Mouse (Mus musculus): ENCODE data around the gene Olah. TPM values are rescaled to one million over a fixed set of nuclear protein-coding genes. Genes with fewer than 3 reads are reported as not detected.
A peak's percentile ranks its signal among the peaks of the same experiment; 100 is the strongest.
"Not testable (repeated sequence)": the region's sequence is repeated elsewhere in the genome, so short reads cannot be mapped to it uniquely, and the experiment has no call there.

Gene Olah
- polyA plus RNA-seq (2016; fragmentation: Nextera tagmentation; extraction: Ambion mirVana) = not detected in 2 replicates

DNA sequence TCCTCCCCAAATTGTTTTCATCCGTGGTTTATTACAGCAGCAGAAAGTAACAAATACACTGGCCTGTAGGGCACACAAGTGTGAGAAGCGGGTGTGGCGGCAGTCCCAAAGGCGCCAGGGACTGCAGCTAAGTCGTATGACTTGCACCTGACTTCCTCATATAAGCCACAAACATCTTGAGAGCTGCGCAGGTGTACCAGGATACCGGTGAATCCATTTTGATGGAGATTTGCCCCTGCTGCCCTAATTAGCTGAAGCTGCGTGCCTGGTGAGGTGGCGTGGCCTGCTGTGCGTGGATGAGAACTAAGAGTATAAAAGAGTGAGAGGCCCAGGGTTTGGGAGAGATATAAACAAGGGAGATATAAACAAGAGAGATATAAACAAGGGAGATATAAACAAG, at the start of gene Olah:
Gene Olah (minus strand): TSS at position 101 of the 400 bp plus-strand sequence.
- H3K9me3 ChIP-seq; H3K27ac ChIP-seq; H3K4me1 ChIP-seq; H3K4me3 ChIP-seq; DNase-seq (ENCODE audit: low spot score); H3K36me3 ChIP-seq; H3K27me3 ChIP-seq (ENCODE audit: insufficient read depth, poor library complexity, severe bottlenecking): not testable (repeated sequence)
- WGBS = 63% methylated on average over 10 of the region's 10 CpGs

DNA sequence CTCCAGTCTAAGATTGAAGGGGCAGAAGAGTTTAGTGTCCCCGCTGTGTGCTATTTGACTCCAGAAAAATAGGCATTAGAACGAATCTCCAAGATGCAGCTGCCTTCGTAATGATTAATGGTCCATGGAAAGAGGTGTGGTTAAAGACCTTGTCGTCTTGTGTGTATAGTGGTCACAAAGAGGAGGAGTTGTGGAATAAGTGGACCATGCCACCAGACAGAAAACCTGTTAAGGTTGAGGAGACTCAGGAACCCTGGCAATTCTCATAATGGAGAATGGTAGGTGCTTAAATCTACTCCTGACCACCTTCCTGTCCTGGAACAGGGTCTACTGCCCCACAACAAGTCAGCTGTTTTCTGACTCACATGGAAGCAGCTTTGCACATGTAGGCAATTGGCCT, 49.0 kb upstream of the Olah start:
- no peak for DNase-seq (ENCODE audit: low spot score)
- Histone ChIP-seq H3K36me3 (peaks cover 18% of the 10 kb centered on the region; the same call in 1 of the 2 replicates), H3K27me3 (ENCODE audit: insufficient read depth, poor library complexity, severe bottlenecking) (no peaks in the 10 kb centered on the region), H3K4me3 (no peak overlapping the region), H3K27ac (no peak overlapping the region), H3K4me1 (no peaks in the 10 kb centered on the region), H3K9me3 (no peaks in the 10 kb centered on the region)
- 90% methylated on average over 4 of the region's 4 CpGs for WGBS

DNA sequence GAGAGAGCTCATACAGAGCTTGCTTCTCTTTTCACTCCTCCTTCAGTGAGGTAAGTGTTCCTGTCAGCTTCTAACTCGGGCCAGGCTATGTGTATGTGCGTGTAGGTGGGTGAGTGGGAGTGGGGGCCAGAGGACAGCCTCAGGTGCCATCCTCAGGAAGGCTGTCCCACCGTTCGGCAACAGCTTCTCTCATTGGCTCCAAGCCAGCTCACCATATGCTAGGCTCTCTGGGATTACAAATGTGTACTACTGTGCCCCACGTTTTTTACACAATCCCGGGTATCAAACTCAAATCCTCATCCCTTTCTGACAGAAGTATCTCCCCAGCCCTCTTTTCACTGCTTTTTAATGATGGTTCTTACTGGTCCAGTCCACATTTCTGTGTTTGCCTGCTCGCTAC, 47.2 kb upstream of the Olah start:
- H3K4me3 ChIP-seq = no peak overlapping the region
- no peak overlapping the region for H3K27ac ChIP-seq
- WGBS = 82% methylated on average over 7 of the region's 7 CpGs

GRCm38 (mm10) chr2:3437956-3438355, 40.9 kb upstream of the Olah start:
- Histone ChIP-seq H3K4me1 (no peaks in the 10 kb centered on the region), H3K9me3 (no peaks in the 10 kb centered on the region), H3K27me3 (ENCODE audit: insufficient read depth, poor library complexity, severe bottlenecking) (no peaks in the 10 kb centered on the region), H3K27ac (no peak overlapping the region), H3K4me3 (no peak overlapping the region), H3K36me3 (peaks cover 9% of the 10 kb centered on the region; the same call in 1 of the 2 replicates)
- no peak for DNase-seq (ENCODE audit: low spot score)
- WGBS = 63% methylated on average over 7 of the region's 7 CpGs

More for the DNA sequence above, 47.2 kb upstream of the Olah start:
- Histone ChIP-seq H3K4me1 (no peaks in the 10 kb centered on the region), H3K36me3 (peaks cover 13% of the 10 kb centered on the region; the same call in 1 of the 2 replicates), H3K9me3 (no peaks in the 10 kb centered on the region), H3K27me3 (ENCODE audit: insufficient read depth, poor library complexity, severe bottlenecking) (no peaks in the 10 kb centered on the region)
- no peak for DNase-seq (ENCODE audit: low spot score)

DNA sequence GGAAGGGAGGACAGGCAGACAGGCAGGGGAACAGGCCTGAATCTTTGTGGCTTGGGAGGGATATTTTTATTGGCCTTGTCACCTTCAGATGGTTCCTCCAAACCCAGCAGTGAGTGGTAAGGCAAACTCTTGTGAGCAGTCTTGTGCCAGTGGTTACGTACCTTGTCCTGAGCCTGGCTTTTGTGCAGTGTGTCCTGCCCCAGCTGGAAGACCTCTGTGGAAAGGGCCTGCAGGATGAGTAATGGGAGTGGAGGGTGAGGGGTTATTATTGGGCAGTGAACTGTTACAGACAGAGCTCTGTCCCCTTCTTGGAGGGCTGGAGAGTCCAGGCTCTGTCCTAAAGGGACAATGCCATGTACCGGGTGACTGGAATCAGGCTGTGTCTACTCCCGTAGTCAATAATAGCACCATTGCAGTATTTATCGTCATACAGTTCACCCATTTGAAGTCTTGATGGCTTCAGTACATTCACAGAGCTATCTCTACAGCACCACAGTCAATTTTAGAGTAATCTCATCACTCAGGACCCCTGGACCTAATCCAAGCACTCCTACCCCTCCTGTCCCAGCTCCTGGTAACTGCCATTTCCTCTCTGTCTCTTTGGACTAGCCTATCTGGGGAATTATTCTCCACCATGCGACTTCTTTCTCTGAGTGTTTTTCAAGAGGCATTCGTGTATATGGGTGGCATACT, 38.5 kb upstream of the Olah start:
- DNase-seq (ENCODE audit: low spot score) = no peak
- Histone ChIP-seq H3K36me3 (0 out of 2 replicates have a peak, but pooled peaks cover 2% of the 10 kb centered on the region), H3K9me3 (no peaks in the 10 kb centered on the region), H3K27me3 (ENCODE audit: insufficient read depth, poor library complexity, severe bottlenecking) (no peaks in the 10 kb centered on the region), H3K27ac (no peak overlapping the region), H3K4me3 (no peak overlapping the region), H3K4me1 (no peaks in the 10 kb centered on the region)
- WGBS = 83% methylated on average over 6 of the region's 6 CpGs

- Histone ChIP-seq H3K4me1 (no peaks in the 10 kb centered on the region), H3K4me3 (no peak overlapping the region), H3K27me3 (ENCODE audit: insufficient read depth, poor library complexity, severe bottlenecking) (no peaks in the 10 kb centered on the region), H3K9me3 (no peaks in the 10 kb centered on the region), H3K36me3 (no peaks in the 10 kb centered on the region), H3K27ac (no peak overlapping the region)
- WGBS = 83% methylated on average over 9 of the region's 9 CpGs
- DNase-seq (ENCODE audit: low spot score) = no peak
These were observed 33.9 kb upstream of the Olah start for GRCm38 (mm10) chr2:3430956-3431355.

DNA sequence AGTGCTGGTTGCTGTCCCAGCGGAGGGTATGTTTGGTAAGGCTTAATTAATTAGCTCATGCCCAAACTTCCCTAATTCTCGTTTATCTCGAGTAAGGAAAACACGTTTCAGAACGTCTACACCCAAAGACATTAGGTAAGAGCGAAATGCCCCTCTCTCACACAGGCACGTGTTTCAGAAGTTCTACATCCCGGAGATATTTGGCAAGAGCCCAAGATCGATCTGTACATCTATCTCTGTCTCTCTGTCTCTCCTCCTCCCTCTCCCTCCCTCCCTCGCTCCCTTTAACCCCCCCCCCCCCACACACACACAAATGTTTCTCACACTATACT, 27.5 kb upstream of the Olah start:
- Histone ChIP-seq H3K27me3 (ENCODE audit: insufficient read depth, poor library complexity, severe bottlenecking) (no peaks in the 10 kb centered on the region), H3K4me3 (peak overlapping the region; percentile 83), H3K27ac (peak overlapping the region; percentile 78), H3K4me1 (peaks cover 8% of the 10 kb centered on the region; the same call in 1 of the 2 replicates), H3K36me3 (no peaks in the 10 kb centered on the region), H3K9me3 (no peaks in the 10 kb centered on the region)
- WGBS = 12% methylated on average over 9 of the region's 10 CpGs
- DNase-seq (ENCODE audit: low spot score) = no peak

- Histone ChIP-seq H3K27ac (peak within 1 kb of the TSS; percentile 78), H3K4me3 (peak within 1 kb of the TSS; percentile 83), H3K36me3 (no peaks in the 10 kb centered on the region), H3K27me3 (ENCODE audit: insufficient read depth, poor library complexity, severe bottlenecking) (no peaks in the 10 kb centered on the region), H3K4me1 (peaks cover 8% of the 10 kb centered on the region; the same call in 1 of the 2 replicates), H3K9me3 (no peaks in the 10 kb centered on the region)
- peak; percentile 97 for DNase-seq (ENCODE audit: low spot score)
- WGBS = 2% methylated on average over 29 of the region's 29 CpGs
These were observed 27.0 kb upstream of the Olah start, which contains the start of gene Dclre1c for GRCm38 (mm10) chr2:3423841-3424578. Dclre1c (plus strand) TSS chr2:3424131.

- H3K4me1 ChIP-seq = peaks cover 8% of the 10 kb centered on the region; the same call in 1 of the 2 replicates
- H3K4me3 ChIP-seq = peak within 1 kb of the TSS; percentile 83; the same call in 1 of the 2 replicates
- DNase-seq (ENCODE audit: low spot score) = no peak
- H3K27ac ChIP-seq = no peak within 1 kb of the TSS
- no peaks in the 10 kb centered on the region for H3K36me3 ChIP-seq
- peaks cover 9% of the 10 kb centered on the region; the same call in 1 of the 2 replicates for H3K27me3 ChIP-seq (ENCODE audit: insufficient read depth, poor library complexity, severe bottlenecking)
- WGBS = 66% methylated on average over 3 of the region's 3 CpGs
- H3K9me3 ChIP-seq = no peaks in the 10 kb centered on the region
These were observed 25.5 kb upstream of the Olah start, which contains the start of gene Meig1 for GRCm38 (mm10) chr2:3422548-3422947. Meig1 (minus strand) TSS chr2:3422648.

DNA sequence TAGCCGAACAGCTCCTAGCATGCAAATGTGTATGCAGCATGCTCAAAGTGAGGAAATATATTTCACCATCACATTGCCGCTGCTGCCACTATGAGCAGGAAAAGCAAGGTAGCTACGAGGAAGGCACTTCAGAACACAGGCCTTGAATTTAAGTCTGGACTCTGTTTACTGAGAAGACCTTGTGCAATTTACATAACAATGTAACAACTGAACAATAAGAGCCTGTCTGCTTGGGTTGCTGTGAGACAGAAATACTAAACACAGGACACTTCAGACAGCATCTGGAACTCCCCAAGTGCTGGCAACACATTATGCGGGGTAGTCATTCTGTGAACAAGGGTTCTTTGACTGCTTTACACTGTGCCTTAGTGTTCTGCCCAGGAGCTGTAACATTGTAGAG, 23.1 kb upstream of the Olah start:
- H3K4me1 ChIP-seq = peaks cover 8% of the 10 kb centered on the region; the same call in 1 of the 2 replicates
- H3K4me3 ChIP-seq = no peak overlapping the region
- H3K27me3 ChIP-seq (ENCODE audit: insufficient read depth, poor library complexity, severe bottlenecking) = peaks cover 9% of the 10 kb centered on the region; the same call in 1 of the 2 replicates
- WGBS = 73% methylated on average over 4 of the region's 4 CpGs
- no peak overlapping the region for H3K27ac ChIP-seq
- H3K36me3 ChIP-seq = no peaks in the 10 kb centered on the region
- no peak for DNase-seq (ENCODE audit: low spot score)
- H3K9me3 ChIP-seq = no peaks in the 10 kb centered on the region

DNA sequence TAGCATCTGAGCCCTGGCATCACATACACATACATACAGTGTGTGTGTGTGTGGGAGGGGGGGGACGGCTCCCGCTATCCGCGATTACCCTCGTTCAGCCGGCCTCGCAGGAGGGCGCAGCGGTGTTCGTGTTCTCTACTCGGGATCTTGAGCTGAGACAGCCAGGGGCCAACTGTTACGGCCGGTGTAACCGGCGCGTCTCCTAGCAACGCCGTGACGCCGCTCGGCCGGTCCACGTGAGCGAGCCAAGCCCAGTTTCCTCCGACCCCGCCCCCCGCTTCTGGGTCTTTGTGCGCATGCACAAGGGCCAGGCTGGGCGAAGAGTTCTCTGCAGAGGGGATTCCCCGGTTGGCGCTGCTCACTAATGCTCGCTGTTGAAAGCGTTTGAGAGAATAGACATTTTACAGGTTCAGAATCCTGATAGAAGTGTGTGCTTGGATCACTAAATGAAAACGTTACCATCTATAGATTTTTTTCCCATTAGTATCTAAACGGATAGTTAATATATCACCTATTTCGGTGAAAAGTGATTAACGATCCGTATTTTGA, 21.9 kb upstream of the Olah start:
- Histone ChIP-seq H3K27ac (no peak overlapping the region), H3K4me1 (no peaks in the 10 kb centered on the region), H3K27me3 (ENCODE audit: insufficient read depth, poor library complexity, severe bottlenecking) (peaks cover 9% of the 10 kb centered on the region; the same call in 1 of the 2 replicates), H3K36me3 (no peaks in the 10 kb centered on the region), H3K9me3 (no peaks in the 10 kb centered on the region), H3K4me3 (peak overlapping the region; percentile 64)
- WGBS = 3% methylated on average over 38 of the region's 38 CpGs
- peak; percentile 97 for DNase-seq (ENCODE audit: low spot score)

- peaks cover 9% of the 10 kb centered on the region; the same call in 1 of the 2 replicates for H3K27me3 ChIP-seq (ENCODE audit: insufficient read depth, poor library complexity, severe bottlenecking)
- H3K4me1 ChIP-seq = no peaks in the 10 kb centered on the region
- H3K9me3 ChIP-seq = no peaks in the 10 kb centered on the region
- H3K36me3 ChIP-seq = no peaks in the 10 kb centered on the region
- no peak overlapping the region for H3K4me3 ChIP-seq
- WGBS = 78% methylated on average over 1 of the region's 1 CpGs
- no peak overlapping the region for H3K27ac ChIP-seq
- DNase-seq (ENCODE audit: low spot score) = no peak
These were observed 18.7 kb upstream of the Olah start for GRCm38 (mm10) chr2:3415676-3416075.

- Histone ChIP-seq H3K4me1 (no peaks in the 10 kb centered on the region), H3K27ac (no peak overlapping the region), H3K9me3 (no peaks in the 10 kb centered on the region), H3K27me3 (ENCODE audit: insufficient read depth, poor library complexity, severe bottlenecking) (peaks cover 9% of the 10 kb centered on the region; the same call in 1 of the 2 replicates), H3K36me3 (no peaks in the 10 kb centered on the region), H3K4me3 (no peak overlapping the region)
- 37% methylated on average over 4 of the region's 4 CpGs for WGBS
- DNase-seq (ENCODE audit: low spot score) = no peak
These were observed 17.2 kb upstream of the Olah start for GRCm38 (mm10) chr2:3414241-3414640.
